Mouse (Mus musculus): ENCODE measurements around the gene Vmn1r38. TPM values are rescaled to one million over a fixed set of nuclear protein-coding genes. Genes with fewer than 3 reads are reported as not detected.

Vmn1r38 gene
- polyA plus RNA-seq (2012; rRNA removed) = not detected in 2 replicates

DNA sequence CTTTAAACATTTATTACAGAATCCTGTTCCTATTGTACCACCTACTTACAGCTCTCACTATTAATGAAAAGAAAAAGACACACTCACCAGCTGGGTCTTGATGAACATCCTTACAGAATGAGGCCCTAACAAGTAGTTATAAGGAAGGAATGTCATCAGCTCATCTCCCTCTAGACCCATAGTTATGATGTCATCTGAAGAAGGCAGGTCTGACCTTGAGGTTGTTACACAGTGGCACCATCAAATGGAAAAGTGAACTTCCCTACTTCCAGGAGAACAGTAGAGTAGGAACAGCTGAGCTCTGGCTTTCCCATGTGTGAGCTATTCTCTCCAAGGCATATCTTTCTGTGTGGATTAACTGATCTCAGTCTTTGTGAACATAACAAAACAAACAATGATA lies at the start of gene Vmn1r38:
Vmn1r38 (minus strand) TSS at position 101 of the 400 bp plus-strand sequence.

DNA sequence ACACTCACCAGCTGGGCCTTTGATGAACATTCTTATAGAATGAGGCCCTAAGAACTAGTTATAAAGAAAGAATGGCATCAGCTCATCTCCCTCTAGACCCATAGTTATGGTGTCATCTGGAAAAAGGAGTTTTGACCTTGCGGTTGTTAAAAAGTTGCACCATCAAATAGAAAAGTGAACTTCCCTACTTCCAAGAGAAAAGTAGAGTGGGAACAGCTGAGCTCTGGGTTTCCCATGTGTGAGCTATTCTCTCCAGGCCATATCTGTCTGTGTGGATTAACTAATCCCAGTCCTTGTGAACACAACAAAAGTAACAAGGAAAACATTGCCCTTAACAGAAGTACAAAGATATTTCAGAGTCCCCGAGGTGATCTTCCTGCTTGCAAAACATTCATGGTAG lies 28.1 kb upstream of the Vmn1r38 start, which contains the start of gene Vmn1r39:
Vmn1r39 (minus strand) TSS at position 101 of the 400 bp plus-strand sequence.

DNA sequence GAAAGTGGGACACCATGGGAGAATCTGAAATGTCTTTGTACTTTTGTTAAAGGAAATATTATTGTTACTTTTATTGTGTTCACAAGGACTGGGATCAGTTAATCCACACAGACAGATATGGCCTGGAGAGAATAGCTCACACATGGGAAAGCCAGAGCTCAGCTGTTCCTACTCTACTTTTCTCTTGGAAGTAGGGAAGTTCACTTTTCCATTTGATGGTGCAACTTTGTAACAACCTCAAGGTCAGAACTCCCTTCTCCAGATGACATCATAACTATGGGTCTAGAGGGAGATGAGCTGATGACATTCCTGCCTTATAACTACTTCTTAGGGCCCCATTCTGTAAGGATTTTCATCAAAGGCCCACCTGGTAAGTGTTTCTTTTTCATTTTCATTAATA lies 53.3 kb downstream of the Vmn1r38 start, which contains the start of gene Vmn1r37:
Vmn1r37 (plus strand) TSS at position 301 of the 400 bp plus-strand sequence.

Other genes starting within 250 kb of the Vmn1r38 start
- 3.2 and 6.1 TPM in 2 replicates for gene Mad2l1, start 247.2 kb downstream of the Vmn1r38 start, polyA plus RNA-seq (2012; rRNA removed)
- not detected in 2 replicates for gene Vmn1r32, start 222.5 kb downstream of the Vmn1r38 start, polyA plus RNA-seq (2012; rRNA removed)
- gene Vmn1r33, start 164.3 kb downstream of the Vmn1r38 start, polyA plus RNA-seq (2012; rRNA removed) = not detected in 2 replicates
- gene Vmn1r34, start 138.7 kb downstream of the Vmn1r38 start, polyA plus RNA-seq (2012; rRNA removed) = not detected in 2 replicates
- gene Vmn1r35, start 96.7 kb downstream of the Vmn1r38 start, polyA plus RNA-seq (2012; rRNA removed) = not detected in 2 replicates
- not detected in 2 replicates for gene Vmn1r36, start 63.5 kb downstream of the Vmn1r38 start, polyA plus RNA-seq (2012; rRNA removed)
- not detected in 2 replicates for gene Vmn1r37, start 53.2 kb downstream of the Vmn1r38 start, polyA plus RNA-seq (2012; rRNA removed)
- not detected in 2 replicates for gene Vmn1r39, start 28.0 kb upstream of the Vmn1r38 start, polyA plus RNA-seq (2012; rRNA removed)
- 27.3 and 27.9 TPM in 2 replicates for gene Gng12, start 113.8 kb upstream of the Vmn1r38 start, polyA plus RNA-seq (2012; rRNA removed)

Data from ovary, adult 2 months (tissue).